Mouse (Mus musculus): ENCODE measurements around the gene Fbxw8. TPM values are rescaled to one million over a fixed set of nuclear protein-coding genes. Genes with fewer than 3 reads are reported as not detected.

Fbxw8 gene
- polyA plus RNA-seq, 1 experiment = 19.6 TPM

DNA sequence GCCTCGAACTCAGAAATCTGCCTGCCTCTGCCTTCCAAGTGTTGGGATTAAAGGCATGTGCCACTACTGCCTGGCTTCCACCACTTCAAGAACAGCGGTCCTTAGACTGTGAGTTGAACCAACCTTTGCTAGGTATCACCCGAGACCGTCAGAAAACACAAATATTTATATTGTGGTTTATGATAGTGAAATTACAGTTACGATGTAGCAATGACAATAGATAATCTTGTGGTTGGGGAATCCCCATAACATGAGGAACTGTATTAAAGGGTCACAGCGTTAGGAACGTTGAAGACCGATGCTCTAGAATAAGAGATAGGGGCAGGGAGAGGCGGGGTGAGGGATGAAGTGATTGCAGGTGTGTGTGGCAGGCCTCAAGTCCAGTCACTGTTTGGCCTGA, 109.9 kb downstream of the Fbxw8 start:
- no peaks in the 10 kb centered on the region for H3K36me3 ChIP-seq (ENCODE audit: control insufficient read depth, insufficient read depth, low read length)
- H3K27me3 ChIP-seq (ENCODE audit: control insufficient read depth, insufficient read depth, low read length) = no peaks in the 10 kb centered on the region
- TF ChIP-seq CTCF (IDR thresholded peaks at IDR 0.05; ENCODE audit: control insufficient read depth, insufficient read depth, insufficient replicate concordance, low read depth, low read length) = no peak
- no peak for TF ChIP-seq POLR2A (IDR thresholded peaks at IDR 0.05; ENCODE audit: control insufficient read depth, low read depth, low read length)
- no peak overlapping the region for H3K4me3 ChIP-seq (ENCODE audit: control insufficient read depth, low read depth, low read length)
- H3K27ac ChIP-seq (ENCODE audit: control insufficient read depth, insufficient read depth, low read depth, low read length) = no peak overlapping the region
- no peaks in the 10 kb centered on the region for H3K4me1 ChIP-seq (ENCODE audit: control insufficient read depth, insufficient read depth, low read length)

- no peak overlapping the region for H3K27ac ChIP-seq (ENCODE audit: control insufficient read depth, insufficient read depth, low read depth, low read length)
- H3K27me3 ChIP-seq (ENCODE audit: control insufficient read depth, insufficient read depth, low read length) = no peaks in the 10 kb centered on the region
- no peaks in the 10 kb centered on the region for H3K4me1 ChIP-seq (ENCODE audit: control insufficient read depth, insufficient read depth, low read length)
- no peaks in the 10 kb centered on the region for H3K36me3 ChIP-seq (ENCODE audit: control insufficient read depth, insufficient read depth, low read length)
- no peak overlapping the region for H3K4me3 ChIP-seq (ENCODE audit: control insufficient read depth, low read depth, low read length)
- no peak for TF ChIP-seq POLR2A (IDR thresholded peaks at IDR 0.05; ENCODE audit: control insufficient read depth, low read depth, low read length)
Measured at GRCm38 (mm10) chr5:118044907-118045306, 110.4 kb downstream of the Fbxw8 start.

GRCm38 (mm10) chr5:118043761-118044160, 111.5 kb downstream of the Fbxw8 start:
- TF ChIP-seq CTCF (IDR thresholded peaks at IDR 0.05; ENCODE audit: control insufficient read depth, insufficient read depth, insufficient replicate concordance, low read depth, low read length) (no peak), POLR2A (IDR thresholded peaks at IDR 0.05; ENCODE audit: control insufficient read depth, low read depth, low read length) (no peak)
- H3K4me1 ChIP-seq (ENCODE audit: control insufficient read depth, insufficient read depth, low read length) = no peaks in the 10 kb centered on the region
- H3K27me3 ChIP-seq (ENCODE audit: control insufficient read depth, insufficient read depth, low read length) = no peaks in the 10 kb centered on the region
- H3K4me3 ChIP-seq (ENCODE audit: control insufficient read depth, low read depth, low read length) = no peak overlapping the region
- H3K36me3 ChIP-seq (ENCODE audit: control insufficient read depth, insufficient read depth, low read length) = no peaks in the 10 kb centered on the region
- H3K27ac ChIP-seq (ENCODE audit: control insufficient read depth, insufficient read depth, low read depth, low read length) = no peak overlapping the region

DNA sequence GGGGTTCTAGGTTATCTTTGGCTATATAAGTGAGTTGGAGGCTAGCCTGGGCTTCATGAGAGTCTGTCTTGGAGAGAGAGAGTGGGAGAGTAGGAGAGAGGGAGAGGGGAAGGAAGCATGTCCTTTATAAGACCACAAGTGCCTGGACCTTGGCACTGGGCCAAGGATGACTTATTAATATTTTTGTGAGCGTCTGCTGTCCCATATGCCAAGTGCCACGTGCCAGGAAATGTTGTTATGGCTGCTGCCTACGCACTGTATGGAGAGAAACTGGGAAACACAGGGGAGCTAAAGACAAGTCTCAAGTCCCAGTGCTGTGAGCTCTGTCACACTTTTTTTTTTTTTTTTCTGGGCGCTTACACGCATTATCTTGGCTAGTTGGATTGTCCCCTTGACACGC, 112.7 kb downstream of the Fbxw8 start:
- no peaks in the 10 kb centered on the region for H3K27me3 ChIP-seq (ENCODE audit: control insufficient read depth, insufficient read depth, low read length)
- no peak overlapping the region for H3K4me3 ChIP-seq (ENCODE audit: control insufficient read depth, low read depth, low read length)
- H3K4me1 ChIP-seq (ENCODE audit: control insufficient read depth, insufficient read depth, low read length) = peaks cover under 1% of the 10 kb centered on the region; the same call in 1 of the 2 replicates
- H3K27ac ChIP-seq (ENCODE audit: control insufficient read depth, insufficient read depth, low read depth, low read length) = no peak overlapping the region
- TF ChIP-seq POLR2A (IDR thresholded peaks at IDR 0.05; ENCODE audit: control insufficient read depth, low read depth, low read length) (no peak), CTCF (IDR thresholded peaks at IDR 0.05; ENCODE audit: control insufficient read depth, insufficient read depth, insufficient replicate concordance, low read depth, low read length) (no peak)
- no peaks in the 10 kb centered on the region for H3K36me3 ChIP-seq (ENCODE audit: control insufficient read depth, insufficient read depth, low read length)

GRCm38 (mm10) chr5:118039241-118039668, 116.0 kb downstream of the Fbxw8 start:
- H3K27ac ChIP-seq (ENCODE audit: control insufficient read depth, insufficient read depth, low read depth, low read length) = no peak overlapping the region
- no peaks in the 10 kb centered on the region for H3K36me3 ChIP-seq (ENCODE audit: control insufficient read depth, insufficient read depth, low read length)
- no peaks in the 10 kb centered on the region for H3K27me3 ChIP-seq (ENCODE audit: control insufficient read depth, insufficient read depth, low read length)
- TF ChIP-seq CTCF (IDR thresholded peaks at IDR 0.05; ENCODE audit: control insufficient read depth, insufficient read depth, insufficient replicate concordance, low read depth, low read length) (no peak), POLR2A (IDR thresholded peaks at IDR 0.05; ENCODE audit: control insufficient read depth, low read depth, low read length) (no peak)
- no peak overlapping the region for H3K4me3 ChIP-seq (ENCODE audit: control insufficient read depth, low read depth, low read length)
- H3K4me1 ChIP-seq (ENCODE audit: control insufficient read depth, insufficient read depth, low read length) = peaks cover 9% of the 10 kb centered on the region

GRCm38 (mm10) chr5:118037798-118038484, 117.3 kb downstream of the Fbxw8 start:
- no peak overlapping the region for H3K4me3 ChIP-seq (ENCODE audit: control insufficient read depth, low read depth, low read length)
- no peak overlapping the region for H3K27ac ChIP-seq (ENCODE audit: control insufficient read depth, insufficient read depth, low read depth, low read length)
- H3K36me3 ChIP-seq (ENCODE audit: control insufficient read depth, insufficient read depth, low read length) = no peaks in the 10 kb centered on the region
- peaks cover 9% of the 10 kb centered on the region for H3K4me1 ChIP-seq (ENCODE audit: control insufficient read depth, insufficient read depth, low read length)
- no peak for TF ChIP-seq CTCF (IDR thresholded peaks at IDR 0.05; ENCODE audit: control insufficient read depth, insufficient read depth, insufficient replicate concordance, low read depth, low read length)
- no peak for TF ChIP-seq POLR2A (IDR thresholded peaks at IDR 0.05; ENCODE audit: control insufficient read depth, low read depth, low read length)
- H3K27me3 ChIP-seq (ENCODE audit: control insufficient read depth, insufficient read depth, low read length) = no peaks in the 10 kb centered on the region

DNA sequence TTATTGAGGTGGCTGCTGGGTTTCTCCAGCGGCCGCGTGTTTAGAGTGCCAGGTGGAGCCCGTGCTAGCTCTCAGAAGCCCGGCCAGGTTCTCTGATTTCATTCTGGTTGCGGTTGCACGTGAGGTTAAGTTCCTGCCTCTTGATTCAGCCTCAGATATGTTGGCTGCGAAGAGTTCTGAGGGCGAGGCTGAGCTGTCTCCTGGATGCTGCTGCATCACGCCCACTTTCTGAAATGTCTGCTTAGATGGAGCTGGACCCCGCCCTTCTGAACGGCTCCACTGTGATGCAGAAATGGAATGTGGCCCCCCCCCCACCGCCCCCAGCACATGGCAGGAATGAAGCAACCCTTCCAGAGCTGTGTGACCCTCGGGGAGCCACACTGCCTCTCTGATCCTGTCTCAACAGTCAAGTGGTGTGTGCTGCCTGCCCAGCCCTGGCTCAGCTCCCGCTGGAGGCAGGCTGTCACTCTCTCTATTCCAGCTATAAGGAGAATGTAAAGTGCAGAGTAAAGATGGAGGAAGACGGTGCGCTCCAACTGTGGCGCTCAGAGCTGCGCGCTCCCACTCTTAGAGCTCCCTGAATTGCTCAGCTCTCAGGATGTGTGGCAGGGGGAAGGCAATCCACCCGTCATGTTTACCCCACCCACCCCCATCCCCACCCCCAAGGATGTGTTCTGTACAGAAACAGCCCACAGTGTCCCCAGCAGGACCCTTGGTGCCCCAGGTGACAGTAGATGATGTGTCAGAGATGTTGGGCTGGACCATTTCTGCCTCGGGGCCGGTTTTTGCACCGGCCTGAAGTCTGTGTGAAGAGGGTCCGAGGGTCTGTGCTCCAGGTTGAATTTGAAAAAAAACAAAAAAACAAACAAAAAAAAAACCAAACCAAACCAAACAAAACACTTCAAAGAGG, 118.1 kb downstream of the Fbxw8 start:
- H3K4me3 ChIP-seq (ENCODE audit: control insufficient read depth, low read depth, low read length) = no peak overlapping the region
- H3K4me1 ChIP-seq (ENCODE audit: control insufficient read depth, insufficient read depth, low read length) = peaks cover 9% of the 10 kb centered on the region
- H3K36me3 ChIP-seq (ENCODE audit: control insufficient read depth, insufficient read depth, low read length) = no peaks in the 10 kb centered on the region
- H3K27ac ChIP-seq (ENCODE audit: control insufficient read depth, insufficient read depth, low read depth, low read length) = no peak overlapping the region
- H3K27me3 ChIP-seq (ENCODE audit: control insufficient read depth, insufficient read depth, low read length) = no peaks in the 10 kb centered on the region
- TF ChIP-seq POLR2A (IDR thresholded peaks at IDR 0.05; ENCODE audit: control insufficient read depth, low read depth, low read length) (no peak), CTCF (IDR thresholded peaks at IDR 0.05; ENCODE audit: control insufficient read depth, insufficient read depth, insufficient replicate concordance, low read depth, low read length) (no peak)
